Mouse (Mus musculus) small intestine, adult 2 months (tissue): ENCODE measurements around the gene Ckm. TPM values are rescaled to one million over a fixed set of nuclear protein-coding genes. Genes with fewer than 3 reads are reported as not detected.
A peak's percentile ranks its signal among the peaks of the same experiment; 100 is the strongest.

Experiments
- H3K27ac ChIP-seq: fragments of 200-500 bp; 2 replicates; pipeline ENCODE4 v1.5.1; 2012; ENCODE audit warnings: low read depth, low read length, control low read depth, inconsistent platforms; ENCODE audit not compliant: insufficient read depth
- H3K27me3 ChIP-seq: fragments of 200-500 bp; 2 replicates; pipeline ENCODE4 v1.6.1; 2012; ENCODE audit warnings: mild to moderate bottlenecking, moderate library complexity, low read length, inconsistent platforms; ENCODE audit not compliant: control insufficient read depth, insufficient read depth
- H3K36me3 ChIP-seq: fragments of 200-500 bp; 2 replicates; pipeline ENCODE4 v1.6.1; 2012; ENCODE audit warnings: mild to moderate bottlenecking, low read length, control low read depth, inconsistent platforms; ENCODE audit not compliant: control insufficient read depth, insufficient read depth
- H3K4me1 ChIP-seq: fragments of 200-500 bp; 2 replicates; pipeline ENCODE4 v1.6.1; 2012; ENCODE audit warnings: low read length, inconsistent platforms, mixed read lengths; ENCODE audit not compliant: control insufficient read depth, insufficient read depth, insufficient read length
- H3K4me3 ChIP-seq: fragments of 200-500 bp; 2 replicates; pipeline ENCODE4 v1.5.1; 2012; ENCODE audit warnings: low read depth, mild to moderate bottlenecking, control low read depth, inconsistent platforms, low read length, moderate library complexity
- CTCF ChIP-seq: fragments of 200-500 bp; IDR thresholded peaks from 2 replicates; pipeline ENCODE4 v1.5.1; 2012; ENCODE audit warnings: low read depth, mild to moderate bottlenecking, control low read depth, inconsistent platforms, low read length, moderate library complexity, mixed read lengths; ENCODE audit not compliant: insufficient replicate concordance, insufficient read length; ENCODE audit errors: extremely low read depth
- POLR2A ChIP-seq: fragments of 200-500 bp; IDR thresholded peaks from 2 replicates; pipeline ENCODE4 v1.6.1; 2012; ENCODE audit warnings: low read depth, mild to moderate bottlenecking, control low read depth, inconsistent platforms, low read length, moderate library complexity
- WGBS: fragments of 180-500 bp; shearing (Covaris S2); methylation state at CpG from one replicate; pipeline ENCODE4 v1.1.7; 2018; 5-methylcytosine and 5-hydroxymethylcytosine counted together
- polyA plus RNA-seq: library from polyadenylated mRNA; depleted of rRNA; stranded (reverse); fragments of >200 nt; gene quantifications from 2 replicates; pipeline ENCODE4 v1.2.3, GENCODE M21; 2012

Ckm gene
- polyA plus RNA-seq, 1 experiment: 31.9 TPM

DNA sequence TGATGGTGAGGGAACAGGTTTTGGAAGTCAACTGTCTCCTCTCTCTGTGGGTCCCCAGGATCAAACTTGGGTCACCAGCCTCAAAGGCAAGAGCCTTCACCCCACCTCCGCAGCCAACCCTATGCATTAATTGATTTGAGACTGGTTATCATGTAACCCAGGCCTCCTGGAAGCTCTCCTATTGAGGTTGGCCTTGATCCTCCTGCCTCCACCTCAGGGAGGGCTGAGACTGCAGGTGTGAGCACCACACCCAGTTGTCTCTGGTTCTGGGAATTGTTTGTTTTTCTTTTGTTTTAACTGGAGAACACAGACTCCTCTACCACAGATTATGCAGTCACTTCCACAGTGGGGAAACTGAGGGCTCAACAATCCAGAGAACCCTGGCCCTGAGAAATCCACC, 55.9 kb downstream of the Ckm start:
- 27% methylated on average over 1 of the region's 1 CpGs for WGBS
- H3K4me3 ChIP-seq: no peak overlapping the region

DNA sequence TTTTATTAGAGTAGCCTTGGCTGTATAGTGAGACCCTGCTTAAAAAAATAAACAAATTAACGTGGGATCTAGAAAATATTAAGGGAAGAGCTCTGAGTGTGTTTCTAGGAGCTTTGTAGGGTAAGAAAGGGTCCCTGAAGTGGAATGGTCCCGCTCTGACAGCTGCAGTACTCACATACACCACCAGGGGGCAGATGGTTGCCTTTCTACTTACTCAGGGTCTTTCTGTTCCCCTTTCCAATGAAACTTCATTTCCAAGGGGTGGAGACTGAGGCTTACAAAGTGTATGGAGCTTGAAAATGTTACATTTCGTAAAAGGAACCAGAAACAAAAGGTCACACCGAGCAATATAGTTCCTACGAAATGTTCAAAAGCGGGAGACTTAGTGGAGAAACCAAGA, 56.9 kb downstream of the Ckm start:
- TF ChIP-seq POLR2A (no peak), CTCF (peak; percentile 71; the same call in 1 of the 2 replicates)
- Histone ChIP-seq H3K36me3 (no peaks in the 10 kb centered on the region), H3K4me3 (no peak overlapping the region), H3K27me3 (no peaks in the 10 kb centered on the region), H3K27ac (no peak overlapping the region), H3K4me1 (peaks cover 15% of the 10 kb centered on the region)
- 15% methylated on average over 6 of the region's 6 CpGs for WGBS

More for the DNA sequence above, 55.9 kb downstream of the Ckm start:
- Histone ChIP-seq H3K27me3 (no peaks in the 10 kb centered on the region), H3K36me3 (no peaks in the 10 kb centered on the region), H3K4me1 (peaks cover 15% of the 10 kb centered on the region), H3K27ac (no peak overlapping the region)
- TF ChIP-seq POLR2A (no peak), CTCF (no peak)

- TF ChIP-seq POLR2A: no peak
- no peak for TF ChIP-seq CTCF
- no peak overlapping the region for H3K27ac ChIP-seq
- H3K27me3 ChIP-seq: no peaks in the 10 kb centered on the region
- H3K4me3 ChIP-seq: no peak overlapping the region
- peaks cover 10% of the 10 kb centered on the region for H3K4me1 ChIP-seq
- 74% methylated on average over 4 of the region's 4 CpGs for WGBS
- no peaks in the 10 kb centered on the region for H3K36me3 ChIP-seq
These were observed 57.9 kb downstream of the Ckm start for GRCm38 (mm10) chr7:19462443-19462842.

DNA sequence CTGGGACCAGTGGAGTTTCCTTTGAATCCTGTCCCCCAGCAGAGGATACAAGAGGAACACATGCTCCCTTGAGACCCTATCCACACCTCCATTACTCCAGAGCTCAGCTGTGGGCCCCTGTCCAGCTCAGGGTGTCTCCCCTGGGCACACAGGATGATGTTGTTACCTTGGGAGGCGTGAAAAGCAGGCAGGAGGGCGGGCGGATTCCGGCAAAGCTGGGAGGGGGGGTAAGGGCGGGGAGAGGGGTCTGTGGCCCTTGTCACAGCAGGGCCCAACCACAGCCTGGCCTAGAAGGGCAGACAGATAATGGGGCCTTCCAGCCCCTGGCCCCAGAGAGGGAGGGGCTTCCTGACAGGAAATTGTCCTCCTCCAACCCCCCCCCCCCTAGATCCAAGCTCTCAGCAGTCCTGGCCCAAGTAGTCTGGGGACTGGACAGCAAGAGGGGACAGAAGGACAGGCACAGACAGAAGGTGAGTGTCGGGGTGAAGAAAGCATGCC, 58.4 kb downstream of the Ckm start, which contains the start of gene Exoc3l2:
Gene Exoc3l2 (plus strand): TSS at position 448 of the 498 bp plus-strand sequence.
- H3K27ac ChIP-seq: peak within 1 kb of the TSS; percentile 40
- TF ChIP-seq CTCF (no peak), POLR2A (no peak)
- H3K4me3 ChIP-seq: peak within 1 kb of the TSS; percentile 54
- no peaks in the 10 kb centered on the region for H3K27me3 ChIP-seq
- peaks cover 5% of the 10 kb centered on the region for H3K4me1 ChIP-seq
- no peaks in the 10 kb centered on the region for H3K36me3 ChIP-seq
- 62% methylated on average over 6 of the region's 6 CpGs for WGBS

DNA sequence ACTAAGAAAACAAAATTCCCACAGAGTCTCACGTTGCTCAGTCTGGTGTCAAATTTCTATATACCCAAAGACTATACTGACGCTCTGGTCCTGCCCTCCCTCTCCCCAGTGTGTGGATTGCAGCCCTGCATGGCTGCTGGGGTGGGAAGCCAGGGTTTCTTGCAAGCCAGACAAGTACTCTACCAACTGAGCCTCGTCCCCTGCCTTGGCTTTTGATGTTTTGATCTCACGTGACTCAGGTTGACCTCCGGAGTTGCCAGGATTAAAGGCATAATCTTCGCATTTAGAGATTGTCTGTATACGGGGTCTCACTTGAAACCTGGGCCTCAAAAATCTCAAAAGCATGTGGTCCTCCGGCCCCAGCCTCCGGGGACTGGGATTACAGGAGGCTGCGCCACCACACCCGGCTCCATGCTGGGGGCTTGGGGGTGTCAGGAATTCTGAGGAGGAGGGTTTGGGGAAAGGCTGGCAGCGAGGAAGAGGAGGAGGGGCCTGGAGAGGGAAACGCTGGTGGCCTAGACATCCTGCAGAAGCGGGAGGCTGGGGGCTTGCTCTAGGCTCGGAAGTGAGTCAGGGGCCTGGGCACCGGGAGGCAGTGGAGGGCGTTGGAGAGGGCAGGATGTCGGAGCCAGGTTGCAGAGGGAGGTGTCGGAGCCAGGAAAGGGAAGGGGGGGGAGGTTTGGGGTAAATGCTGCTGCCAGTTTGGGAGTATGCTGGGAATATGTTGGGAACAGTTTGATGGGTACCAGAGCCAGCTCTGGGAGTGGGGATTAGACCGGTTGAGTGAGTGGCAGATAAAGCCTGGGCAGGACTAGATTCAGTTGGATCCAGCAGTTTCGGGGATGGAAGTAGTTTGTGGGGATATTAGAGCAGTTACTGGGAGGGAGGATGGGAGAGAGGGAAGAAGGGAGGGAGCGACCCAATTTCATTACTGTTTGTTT, 60.1 kb downstream of the Ckm start:
- peak overlapping the region; percentile 41 for H3K4me3 ChIP-seq

DNA sequence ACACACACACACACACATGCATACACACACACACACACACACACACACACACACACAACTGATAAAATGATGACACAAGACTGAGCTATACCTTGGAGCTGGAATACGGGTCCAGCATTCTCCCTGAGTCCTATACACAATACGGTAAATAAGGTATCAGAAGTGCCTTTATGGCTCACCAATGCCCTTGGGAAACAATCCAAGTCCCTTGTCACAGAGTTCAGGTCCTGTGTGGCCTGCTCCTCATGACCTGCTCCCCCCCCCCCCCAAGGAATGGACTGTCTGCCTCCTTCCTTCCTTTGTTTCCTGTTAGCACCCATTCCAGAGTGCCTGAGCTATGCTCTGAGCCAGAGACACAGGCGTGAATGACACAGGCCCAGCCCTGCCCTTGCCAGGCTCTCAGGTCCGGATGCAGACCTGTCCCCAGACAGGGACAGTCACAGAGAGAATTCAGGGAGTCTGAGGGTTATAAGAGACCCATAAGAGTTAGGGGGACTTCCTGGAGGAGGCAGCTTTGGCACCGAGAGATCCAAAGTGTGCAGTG, 62.1 kb downstream of the Ckm start:
- Histone ChIP-seq H3K4me1 (no peaks in the 10 kb centered on the region), H3K27me3 (peaks cover 12% of the 10 kb centered on the region), H3K27ac (no peak overlapping the region), H3K4me3 (no peak overlapping the region), H3K36me3 (no peaks in the 10 kb centered on the region)
- WGBS: 47% methylated on average over 5 of the region's 5 CpGs
- no peak for TF ChIP-seq POLR2A
- TF ChIP-seq CTCF: no peak

More for the DNA sequence above, 60.1 kb downstream of the Ckm start:
- H3K36me3 ChIP-seq: no peaks in the 10 kb centered on the region
- H3K4me1 ChIP-seq: peaks cover under 1% of the 10 kb centered on the region; the same call in 1 of the 2 replicates
- 0 out of 2 replicates have a peak overlapping the region, but pooled peaks have one; percentile 21 for H3K27ac ChIP-seq
- peaks cover 6% of the 10 kb centered on the region for H3K27me3 ChIP-seq
- 32% methylated on average over 22 of the region's 22 CpGs for WGBS
- TF ChIP-seq POLR2A (no peak), CTCF (no peak)

- Histone ChIP-seq H3K27me3 (peaks cover 12% of the 10 kb centered on the region), H3K4me3 (no peak overlapping the region), H3K27ac (no peak overlapping the region), H3K36me3 (no peaks in the 10 kb centered on the region), H3K4me1 (no peaks in the 10 kb centered on the region)
- 25% methylated on average over 6 of the region's 6 CpGs for WGBS
- TF ChIP-seq CTCF (no peak), POLR2A (no peak)
These were observed 63.1 kb downstream of the Ckm start for GRCm38 (mm10) chr7:19467638-19468037.
